Mouse (Mus musculus): Measurements from ENCODE around the gene Tbc1d15.

- no peak for TF ChIP-seq USF2 (IDR thresholded peaks at IDR 0.05; ENCODE audit: borderline replicate concordance in 1 of 2, insufficient read depth in 1 of 2, low read depth in 1 of 2, low read length in 2 of 2)
- TF ChIP-seq CTCF (IDR thresholded peaks at IDR 0.05 in 2 of 3, conservative IDR thresholded peaks at IDR 0.05 in 1 of 3; ENCODE audit: control insufficient read depth in 1 of 3, insufficient read depth in 1 of 3, low read depth in 2 of 3, low read length in 3 of 3, poor library complexity in 1 of 3, severe bottlenecking in 1 of 3) = no peak
- no peak for TF ChIP-seq MYC (IDR thresholded peaks at IDR 0.05; ENCODE audit: low read depth, low read length)
- TF ChIP-seq POLR2A (IDR thresholded peaks at IDR 0.05; ENCODE audit: control insufficient read depth in 1 of 2, insufficient read depth in 1 of 2, low read depth in 1 of 2, low read length in 2 of 2, poor library complexity in 1 of 2) = no peak
- no peak for TF ChIP-seq GABPA (IDR thresholded peaks at IDR 0.05; ENCODE audit: low read depth, low read length)
- TF ChIP-seq POLR2AphosphoS2 (IDR thresholded peaks at IDR 0.05; ENCODE audit: low read length) = no peak
- TF ChIP-seq BHLHE40 (IDR thresholded peaks at IDR 0.05; ENCODE audit: borderline replicate concordance, low read depth, low read length) = no peak
- no peak for TF ChIP-seq RAD21 (IDR thresholded peaks at IDR 0.05; ENCODE audit: low read depth, low read length)
- TF ChIP-seq ZNF384 (IDR thresholded peaks at IDR 0.05; ENCODE audit: low read depth, low read length) = no peak
- TF ChIP-seq EP300 (IDR thresholded peaks at IDR 0.05; ENCODE audit: low read depth in 1 of 2, low read length in 2 of 2) = no peak
Observed at GRCm38 (mm10) chr10:115235501-115235900, 15.8 kb downstream of the Tbc1d15 start.

Measured in MEL (cell line).